Mouse (Mus musculus): Measurements from ENCODE around the gene Fibin.

Gene Fibin

GRCm38 (mm10) chr2:110314074-110314473, 48.9 kb downstream of the Fibin start:
- DNase-seq (ENCODE audit: low spot score) = no peak

GRCm38 (mm10) chr2:110313305-110313824, 49.6 kb downstream of the Fibin start:
- DNase-seq (ENCODE audit: low spot score) = no peak
